Mouse (Mus musculus) heart, postnatal 0 days (tissue): ENCODE measurements around the gene Nhsl2. TPM values are rescaled to one million over a fixed set of nuclear protein-coding genes. Genes with fewer than 3 reads are reported as not detected.
"Not testable (repeated sequence)": the region's sequence is repeated elsewhere in the genome, so short reads cannot be mapped to it uniquely, and the experiment has no call there.

Source experiments
- ATAC-seq: fragments of 200-750 bp; cut with Nextera tagmentation; 2 replicates; pipeline ENCODE4 v1.8.0; 2017; ENCODE audit warnings: low read depth, moderate number of reproducible peaks, moderate library complexity; ENCODE audit not compliant: insufficient read depth
- DNase-seq: peaks from one replicate; pipeline ENCODE4 v3.0.0-alpha.2; 2016; ENCODE audit warnings: low spot score
- H3K27ac ChIP-seq: fragments of 300-500 bp; sonication (generic); 2 replicates; pipeline ENCODE4 v1.5.1; 2014; ENCODE audit warnings: low read depth, mild to moderate bottlenecking
- H3K27me3 ChIP-seq: fragments of 300-500 bp; sonication (generic); 2 replicates; pipeline ENCODE4 v1.6.1; 2014; ENCODE audit warnings: low read length, mixed read lengths; ENCODE audit not compliant: control insufficient read depth, insufficient read depth
- H3K36me3 ChIP-seq: fragments of 300-500 bp; sonication (generic); replicated peaks from 2 replicates; pipeline ENCODE4 v1.6.1; 2014; ENCODE audit warnings: low read length, mixed read lengths; ENCODE audit not compliant: control insufficient read depth, insufficient read depth
- H3K4me1 ChIP-seq: fragments of 300-500 bp; sonication (generic); 2 replicates; pipeline ENCODE4 v1.6.1; 2014; ENCODE audit warnings: antibody characterized with exemption; ENCODE audit not compliant: control insufficient read depth, insufficient read depth
- H3K4me2 ChIP-seq: fragments of 300-500 bp; sonication (generic); 2 replicates; pipeline ENCODE4 v1.6.1; 2014; ENCODE audit warnings: low read depth, mild to moderate bottlenecking, low read length, moderate library complexity
- H3K4me3 ChIP-seq: fragments of 300-500 bp; sonication (generic); 2 replicates; pipeline ENCODE4 v1.5.1; 2014; ENCODE audit warnings: low read depth, low read length
- H3K9ac ChIP-seq: fragments of 300-500 bp; sonication (generic); replicated peaks from 2 replicates; pipeline ENCODE4 v1.6.1; 2014; ENCODE audit warnings: low read depth, low read length, mixed read lengths
- H3K9me3 ChIP-seq: fragments of 300-500 bp; sonication (generic); replicated peaks from 2 replicates; pipeline ENCODE4 v1.6.1; 2016; ENCODE audit warnings: low read length; ENCODE audit not compliant: control insufficient read depth
- CTCF ChIP-seq: IDR thresholded peaks from 2 replicates; pipeline ENCODE4 v1.5.1; 2016; ENCODE audit warnings: antibody characterized with exemption, control low read depth, low read depth
- EP300 ChIP-seq: IDR thresholded peaks from 2 replicates; pipeline ENCODE4 v1.6.1; 2016; ENCODE audit warnings: antibody characterized with exemption, low read depth
- WGBS: fragments of 180-500 bp; shearing (Covaris S2); extraction: QIAGEN DNeasy Blood & Tissue Kit; methylation state at CpG from one replicate; pipeline ENCODE4 v1.1.7; 2014; 5-methylcytosine and 5-hydroxymethylcytosine counted together
- polyA plus RNA-seq: library from polyadenylated mRNA; unstranded; fragments of >200 nt; fragmentation: Nextera tagmentation; extraction: Ambion mirVana; gene quantifications from 2 replicates; pipeline ENCODE4 v1.2.1, GENCODE M21; 2015
- total RNA-seq: library from RNA; depleted of rRNA; stranded (reverse); fragments of >200 nt; gene quantifications from 2 replicates; pipeline ENCODE4 v1.2.3, GENCODE M21; 2014; ENCODE audit warnings: low replicate concordance

Nhsl2 gene
- total and polyA plus RNA-seq, 2 experiments from 2014 or later = 2.9 to 18.7 TPM

DNA sequence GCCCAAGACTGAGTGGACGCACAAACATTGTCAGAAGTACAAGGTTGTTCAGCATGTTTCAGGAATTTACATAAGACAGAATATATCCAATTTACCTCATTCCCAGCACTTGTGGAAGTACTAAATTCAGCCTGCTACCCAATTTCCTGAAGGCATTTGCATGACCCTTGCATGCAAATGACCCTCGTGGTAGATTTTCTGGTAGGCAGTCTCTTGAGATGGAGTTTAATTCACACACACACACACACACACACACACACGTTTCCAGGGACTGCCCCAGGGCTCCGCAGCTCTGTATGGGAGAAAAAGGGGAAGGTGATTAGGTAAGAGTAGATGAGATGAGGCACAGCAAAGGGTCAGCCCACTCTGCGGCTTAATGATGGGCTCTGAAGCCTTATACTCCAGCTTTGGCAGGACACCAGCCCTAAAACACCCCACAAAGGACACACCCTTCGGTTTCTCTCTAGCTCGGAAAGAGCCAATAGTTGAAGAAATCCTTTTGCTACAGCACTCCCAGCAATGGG lies 245.3 kb downstream of the Nhsl2 start:
- Histone ChIP-seq H3K9ac (no peak overlapping the region), H3K4me2 (no peak overlapping the region), H3K36me3 (no peaks in the 10 kb centered on the region), H3K9me3 (no peaks in the 10 kb centered on the region), H3K4me1 (no peaks in the 10 kb centered on the region), H3K4me3 (no peak overlapping the region), H3K27ac (no peak overlapping the region), H3K27me3 (peaks cover 3% of the 10 kb centered on the region; the same call in 1 of the 2 replicates)
- WGBS = 79% methylated on average over 7 of the region's 7 CpGs
- ATAC-seq = no peak
- TF ChIP-seq EP300 = no peak
- no peak for TF ChIP-seq CTCF
- DNase-seq = no peak

- H3K4me1 ChIP-seq = no peaks in the 10 kb centered on the region
- no peaks in the 10 kb centered on the region for H3K9me3 ChIP-seq
- H3K4me3 ChIP-seq = no peak overlapping the region
- WGBS = 63% methylated on average over 7 of the region's 7 CpGs
- DNase-seq (no peak), ATAC-seq (no peak)
- H3K9ac ChIP-seq = no peak overlapping the region
- H3K36me3 ChIP-seq = no peaks in the 10 kb centered on the region
- no peak overlapping the region for H3K4me2 ChIP-seq
- TF ChIP-seq EP300 (no peak), CTCF (no peak)
- no peak overlapping the region for H3K27ac ChIP-seq
- H3K27me3 ChIP-seq = peaks cover 3% of the 10 kb centered on the region; the same call in 1 of the 2 replicates
Measured at GRCm38 (mm10) chrX:102101886-102102285, 252.7 kb downstream of the Nhsl2 start.

DNA sequence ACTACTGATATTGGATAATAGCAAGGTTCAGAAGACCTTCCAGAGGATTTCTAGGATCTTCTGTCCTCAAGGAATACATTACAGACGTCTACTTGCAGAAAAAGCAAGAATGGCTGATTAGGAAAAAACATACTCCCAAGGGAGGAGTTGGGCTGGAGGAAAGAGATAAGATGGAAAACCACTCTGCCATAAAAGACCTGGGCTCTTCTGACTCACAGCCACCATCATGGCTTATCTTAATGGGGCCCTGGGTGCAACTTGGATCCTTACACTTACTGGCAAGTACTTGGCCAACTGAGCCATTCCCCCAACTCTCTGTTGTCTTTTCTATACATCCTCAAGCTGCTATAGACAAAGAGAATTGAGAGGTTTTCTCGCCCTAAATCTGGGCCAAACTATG lies 254.6 kb downstream of the Nhsl2 start:
- H3K4me3 ChIP-seq, H3K9ac ChIP-seq, H3K9me3 ChIP-seq, ATAC-seq, DNase-seq, H3K36me3 ChIP-seq, H3K27ac ChIP-seq, H3K4me1 ChIP-seq, H3K27me3 ChIP-seq, H3K4me2 ChIP-seq: not testable (repeated sequence)
- 38% methylated on average over 2 of the region's 2 CpGs for WGBS

DNA sequence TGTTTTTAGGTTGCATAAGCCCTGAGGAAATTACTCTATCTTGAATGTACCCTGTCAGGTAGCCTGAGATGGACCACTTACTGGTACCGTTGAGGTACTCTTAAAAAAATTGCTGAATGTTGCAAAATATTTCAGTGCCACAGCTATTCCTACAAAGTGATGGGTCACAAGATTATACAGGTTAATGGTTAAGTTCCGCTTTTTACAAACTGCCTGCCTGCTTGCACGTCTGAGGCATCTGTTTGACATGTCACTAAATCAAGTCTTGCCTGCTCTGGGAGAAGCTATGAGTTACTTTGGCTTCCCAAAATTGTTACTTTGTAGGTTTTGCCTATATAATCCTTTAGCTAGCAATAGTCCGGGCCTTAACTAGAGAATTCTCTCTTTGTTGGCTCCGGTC lies 260.2 kb downstream of the Nhsl2 start:
- not testable (repeated sequence) for DNase-seq, H3K4me1 ChIP-seq, H3K27me3 ChIP-seq, H3K36me3 ChIP-seq, H3K4me3 ChIP-seq, H3K9ac ChIP-seq, H3K27ac ChIP-seq, H3K4me2 ChIP-seq, H3K9me3 ChIP-seq, ATAC-seq
- WGBS = 74% methylated on average over 5 of the region's 5 CpGs

DNA sequence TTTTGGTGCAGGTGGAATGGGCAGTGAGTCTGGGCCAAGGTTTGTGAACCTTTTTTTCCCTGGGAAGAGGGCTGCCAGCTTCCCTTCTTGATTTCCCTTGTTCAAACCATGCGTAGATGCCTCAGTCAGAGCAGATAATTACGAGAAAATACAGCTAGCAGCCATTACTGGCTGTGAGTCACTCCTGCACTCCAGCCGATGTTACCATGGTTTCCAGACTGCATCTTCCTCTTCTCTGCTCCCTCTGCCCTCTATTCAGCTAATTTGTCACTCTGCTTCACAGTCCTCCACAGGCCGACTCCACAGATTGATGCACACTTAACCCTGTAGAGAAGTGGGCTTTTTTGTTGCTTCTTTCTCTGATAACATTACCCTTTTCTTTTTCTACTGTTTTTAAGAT lies 266.5 kb downstream of the Nhsl2 start:
- Histone ChIP-seq H3K4me2 (no peak overlapping the region), H3K9ac (no peak overlapping the region), H3K4me3 (no peak overlapping the region), H3K27me3 (no peaks in the 10 kb centered on the region), H3K27ac (no peak overlapping the region), H3K36me3 (no peaks in the 10 kb centered on the region), H3K4me1 (no peaks in the 10 kb centered on the region), H3K9me3 (no peaks in the 10 kb centered on the region)
- 45% methylated on average over 4 of the region's 4 CpGs for WGBS
- no peak for TF ChIP-seq EP300
- no peak for TF ChIP-seq CTCF
- DNase-seq (no peak), ATAC-seq (no peak)
